Mouse (Mus musculus): ENCODE measurements at regions not wholly inside any gene's neighbourhood (a gene's known extent, or its start where the extent isn't known, plus 50 kb on each side); places are given as distances from the start of the nearest gene placed in this dataset.

- TF ChIP-seq POLR2A (IDR thresholded peaks at IDR 0.05; ENCODE audit: extremely low read depth, insufficient read depth, low read length) (no peak), CTCF (IDR thresholded peaks at IDR 0.05; ENCODE audit: low read depth, low read length) (no peak)
These were observed 125.8 kb upstream of the Usp24 start for GRCm38 (mm10) chr4:106190248-106190647.
